21 mouse cellular contexts compared by ENCODE assay signal in the genomic region with DNA sequence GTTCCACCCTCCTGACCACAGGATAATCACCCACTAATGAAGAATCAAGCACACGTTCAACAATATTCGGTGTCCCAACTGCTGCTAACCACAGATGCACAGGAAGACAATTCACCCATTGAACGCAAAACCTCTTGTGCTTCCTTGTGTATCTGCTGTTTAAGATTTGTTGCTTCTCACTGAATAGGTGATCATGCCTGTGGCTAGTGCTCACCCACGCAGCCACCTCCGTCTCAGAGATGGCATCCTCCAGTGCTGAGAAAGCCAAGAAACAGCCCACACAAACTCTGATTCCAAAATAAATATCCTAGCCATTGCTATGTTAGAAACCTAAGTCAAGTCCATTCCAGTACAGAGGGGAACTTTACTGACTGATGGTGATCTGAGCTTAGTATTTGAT.
A peak's percentile ranks its signal among the peaks of the same experiment; 100 is the strongest.
DNase-seq lines count a peak whose midpoint lies in the region; ATAC-seq and TF ChIP-seq lines count a peak whose summit lies in the region.
"Had no signal": no experiment of that assay in that cellular context is flagged by ENCODE, and none has a peak within 500 bp of the region (broad histone marks: within the 10 kb centered on the region; RNA-seq: fewer than 3 reads in every experiment).

No protein-coding gene starts in this region.

- no peak for TF ChIP-seq CTCF in embryonic fibroblast, embryonic 13.5 days (IDR thresholded peaks at IDR 0.05; ENCODE audit: borderline replicate concordance, insufficient read depth, low read length)

- no peaks in the 10 kb centered on the region for H3K79me2 ChIP-seq in myocyte (ENCODE audit: control insufficient read depth, insufficient read depth)

- H3ac ChIP-seq in myocyte (ENCODE audit: control insufficient read depth, insufficient read length), result no peak overlapping the region

- peak; percentile 79 for ATAC-seq in frontal cortex, adult (ENCODE audit: low TSS enrichment)
- ATAC-seq: forebrain, embryonic 16.5 days; hindbrain, postnatal 0 days had no signal

- H3K4me3 ChIP-seq in embryonic fibroblast, embryonic 13.5 days (ENCODE audit: insufficient read depth, low read length), result no peak overlapping the region
- H3K4me3 ChIP-seq in myocyte, result no peak overlapping the region
- H3K4me3 ChIP-seq: embryonic facial prominence, embryonic 13.5 days; gastrocnemius, adult 2 months; heart, embryonic 10.5 days; hindbrain, embryonic 13.5 days had no signal

- H3K4me2 ChIP-seq in myocyte (ENCODE audit: low read depth), result peak overlapping the region; percentile 12
- H3K4me2 ChIP-seq: embryonic facial prominence, embryonic 13.5 days; hindbrain, embryonic 13.5 days had no signal

- peak overlapping the region; percentile 64 for H3K27ac ChIP-seq in embryonic fibroblast, embryonic 13.5 days (ENCODE audit: insufficient read depth, low read length)
- H3K27ac ChIP-seq: embryonic facial prominence, embryonic 13.5 days; gastrocnemius, adult 2 months; heart, embryonic 10.5 days; hindbrain, embryonic 13.5 days; hindbrain, postnatal 0 days had no signal

- no peak for DNase-seq in frontal cortex, postnatal 14 days (ENCODE audit: low spot score in 2 of 2)
- DNase-seq in right cerebral cortex, adult 18-20 months, result peak; percentile 18
- no peak for DNase-seq in right cerebral cortex, postnatal 25 days
- no peak for DNase-seq in embryo, embryonic 10.5 days (ENCODE audit: low spot score)
- DNase-seq in layer of hippocampus, postnatal 25 days (ENCODE audit: extremely low spot score in 1 of 2, low spot score in 1 of 2), result no peak
- DNase-seq: adrenal gland, adult 2 months; adrenal gland, postnatal 25 days; cerebellum, adult 2 months; cerebellum, postnatal 14 days; gastrocnemius, adult 2 months; gastrocnemius, postnatal 25 days; heart, adult 18-20 months; heart, postnatal 10 days had no signal

- TF ChIP-seq POLR2A in embryonic fibroblast, embryonic 13.5 days (IDR thresholded peaks at IDR 0.05; ENCODE audit: low read depth, low read length), result no peak
- no peak for TF ChIP-seq POLR2A in myocyte (IDR thresholded peaks at IDR 0.05; ENCODE audit: insufficient read length, low read depth)

- no peaks in the 10 kb centered on the region for H3K27me3 ChIP-seq in myocyte (ENCODE audit: control insufficient read depth, insufficient read depth, insufficient read length)
- H3K27me3 ChIP-seq: embryonic facial prominence, embryonic 13.5 days; hindbrain, embryonic 13.5 days had no signal

- no peaks in the 10 kb centered on the region for H3K36me3 ChIP-seq in myocyte (ENCODE audit: control insufficient read depth, insufficient read depth)
- H3K36me3 ChIP-seq: embryonic facial prominence, embryonic 13.5 days; heart, embryonic 10.5 days; hindbrain, embryonic 13.5 days had no signal

- peaks cover 3% of the 10 kb centered on the region; the same call in 1 of the 2 replicates for H3K4me1 ChIP-seq in embryonic fibroblast, embryonic 13.5 days (ENCODE audit: control insufficient read depth, insufficient read depth, low read length)
- H3K4me1 ChIP-seq: embryonic facial prominence, embryonic 13.5 days; heart, embryonic 10.5 days had no signal

TF ChIP-seq in myocyte, 11 proteins besides CTCF, POLR2A, EP300 and RAD21:
- peak in 1 of 3 experiments; percentile 51 for TF ChIP-seq MYOG (IDR thresholded peaks at IDR 0.05; ENCODE audit: control insufficient read depth in 1 of 3, insufficient read depth in 1 of 3, insufficient read length in 2 of 3, low read depth in 2 of 3)
- TF ChIP-seq USF1 (IDR thresholded peaks at IDR 0.05; ENCODE audit: low read depth), result no peak
- no peak for TF ChIP-seq TCF3 (IDR thresholded peaks at IDR 0.05; ENCODE audit: insufficient read length, low read depth)
- TF ChIP-seq TCF12 (IDR thresholded peaks at IDR 0.05; ENCODE audit: insufficient read depth, poor library complexity, severe bottlenecking), result peak; percentile 14
- no peak for TF ChIP-seq REST (IDR thresholded peaks at IDR 0.05; ENCODE audit: insufficient read depth, insufficient read length)
- 0 out of 2 replicates have a peak, but pooled peaks have one; percentile 7 for TF ChIP-seq CEBPB (IDR thresholded peaks at IDR 0.05; ENCODE audit: insufficient read depth, poor library complexity, severe bottlenecking)
- TF ChIP-seq MAX (IDR thresholded peaks at IDR 0.05; ENCODE audit: low read depth), result no peak
- no peak for TF ChIP-seq SRF (IDR thresholded peaks at IDR 0.05; ENCODE audit: control insufficient read depth, insufficient read length, low read depth)
- TF ChIP-seq E2F4 (IDR thresholded peaks at IDR 0.05; ENCODE audit: insufficient read depth), result no peak
- TF ChIP-seq MYOD1 (IDR thresholded peaks at IDR 0.05; ENCODE audit: control insufficient read depth in 1 of 3, insufficient read length in 2 of 3, low read depth in 2 of 3), result peak in 1 of 3 experiments; percentile 54
- no peak for TF ChIP-seq POLR2AphosphoS2 (IDR thresholded peaks at IDR 0.05; ENCODE audit: insufficient read length, low read depth)
